Mouse (Mus musculus) neural tube, embryonic 12.5 days (tissue): ENCODE data around the gene Pusl1. TPM values are rescaled to one million over a fixed set of nuclear protein-coding genes. Genes with fewer than 3 reads are reported as not detected.

Experiments
- ATAC-seq: fragments of 200-750 bp; cut with Nextera tagmentation; 2 replicates; pipeline ENCODE4 v1.8.0; 2017; ENCODE audit warnings: low read depth, mild to moderate bottlenecking, moderate TSS enrichment, moderate library complexity; ENCODE audit not compliant: low FRiP score
- H3K27ac ChIP-seq: fragments of 300-500 bp; sonication (generic); 2 replicates; pipeline ENCODE4 v1.5.1; 2016
- H3K27me3 ChIP-seq: fragments of 300-500 bp; sonication (generic); replicated peaks from 2 replicates; pipeline ENCODE4 v1.6.1; 2016; ENCODE audit warnings: mild to moderate bottlenecking
- H3K36me3 ChIP-seq: fragments of 300-500 bp; sonication (generic); 2 replicates; pipeline ENCODE4 v1.6.1; 2016; ENCODE audit warnings: mild to moderate bottlenecking
- H3K4me1 ChIP-seq: fragments of 300-500 bp; sonication (generic); 2 replicates; pipeline ENCODE4 v1.6.1; 2016
- H3K4me2 ChIP-seq: fragments of 300-500 bp; sonication (generic); replicated peaks from 2 replicates; pipeline ENCODE4 v1.6.1; 2016; ENCODE audit warnings: mild to moderate bottlenecking
- H3K4me3 ChIP-seq: fragments of 300-500 bp; sonication (generic); 2 replicates; pipeline ENCODE4 v1.5.1; 2016
- H3K9ac ChIP-seq: fragments of 300-500 bp; sonication (generic); 2 replicates; pipeline ENCODE4 v1.6.1; 2016; ENCODE audit warnings: mild to moderate bottlenecking
- H3K9me3 ChIP-seq: fragments of 300-500 bp; sonication (generic); 2 replicates; pipeline ENCODE4 v1.6.1; 2016; ENCODE audit warnings: mild to moderate bottlenecking
- WGBS: fragments of 180-500 bp; shearing (Covaris S2); methylation state at CpG from one replicate; pipeline ENCODE4 v1.1.7; 2016; 5-methylcytosine and 5-hydroxymethylcytosine counted together
- polyA plus RNA-seq: library from polyadenylated mRNA; unstranded; fragments of >200 nt; fragmentation: Nextera tagmentation; extraction: Ambion mirVana; gene quantifications from 2 replicates; pipeline ENCODE4 v1.2.1, GENCODE M21; 2016

Pusl1 gene
- polyA plus RNA-seq, 1 experiment from 2014 or later = 46.6 TPM

DNA sequence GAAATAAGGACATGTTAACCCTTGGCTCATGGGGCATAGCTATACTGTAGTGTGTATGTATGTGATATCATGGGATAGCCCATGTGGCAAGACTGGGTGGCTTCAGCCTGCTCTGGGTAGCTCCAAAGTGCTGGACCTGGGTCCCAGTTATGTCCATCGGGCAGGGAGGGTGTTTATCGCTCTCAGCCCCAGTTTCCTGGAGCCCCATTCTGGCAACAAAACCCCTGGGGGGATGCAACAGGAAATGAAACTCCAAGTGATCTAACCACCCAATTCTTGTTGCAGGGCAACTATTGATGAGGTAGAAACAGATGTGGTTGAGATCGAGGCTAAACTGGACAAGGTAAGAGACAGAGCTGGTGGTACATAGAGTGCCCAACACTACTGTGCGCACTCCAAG lies 4.2 kb upstream of the Pusl1 start:
- H3K9me3 ChIP-seq = no peaks in the 10 kb centered on the region
- H3K4me3 ChIP-seq = no peak overlapping the region
- H3K9ac ChIP-seq = no peak overlapping the region
- WGBS = 95% methylated on average over 4 of the region's 4 CpGs
- H3K27me3 ChIP-seq = no peaks in the 10 kb centered on the region
- peaks cover 44% of the 10 kb centered on the region for H3K36me3 ChIP-seq
- no peak for ATAC-seq
- H3K27ac ChIP-seq = no peak overlapping the region
- H3K4me2 ChIP-seq = no peak overlapping the region
- peaks cover 31% of the 10 kb centered on the region for H3K4me1 ChIP-seq

DNA sequence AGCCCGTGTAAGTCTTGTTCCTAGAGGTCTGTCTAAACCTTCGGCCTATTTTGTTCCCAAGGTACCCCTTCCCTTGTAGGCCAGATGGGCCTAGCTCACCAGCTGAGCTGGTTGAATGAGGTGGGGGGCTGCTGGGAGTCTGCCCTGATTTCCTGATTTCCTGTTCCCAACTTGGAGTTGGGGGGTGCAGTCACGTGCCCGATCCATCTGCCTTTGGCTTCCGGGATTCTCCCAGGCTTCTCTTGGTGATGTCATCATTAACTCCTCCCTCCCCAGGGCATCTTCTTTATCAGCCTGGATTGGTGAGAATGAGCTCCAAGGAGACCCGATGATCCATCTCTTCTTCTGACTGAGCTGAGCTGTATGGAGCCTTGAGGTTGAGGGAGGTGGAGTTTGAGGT lies 3.6 kb upstream of the Pusl1 start:
- peak overlapping the region; percentile 99 for H3K4me2 ChIP-seq
- 50% methylated on average over 6 of the region's 6 CpGs for WGBS
- H3K27ac ChIP-seq = no peak overlapping the region

DNA sequence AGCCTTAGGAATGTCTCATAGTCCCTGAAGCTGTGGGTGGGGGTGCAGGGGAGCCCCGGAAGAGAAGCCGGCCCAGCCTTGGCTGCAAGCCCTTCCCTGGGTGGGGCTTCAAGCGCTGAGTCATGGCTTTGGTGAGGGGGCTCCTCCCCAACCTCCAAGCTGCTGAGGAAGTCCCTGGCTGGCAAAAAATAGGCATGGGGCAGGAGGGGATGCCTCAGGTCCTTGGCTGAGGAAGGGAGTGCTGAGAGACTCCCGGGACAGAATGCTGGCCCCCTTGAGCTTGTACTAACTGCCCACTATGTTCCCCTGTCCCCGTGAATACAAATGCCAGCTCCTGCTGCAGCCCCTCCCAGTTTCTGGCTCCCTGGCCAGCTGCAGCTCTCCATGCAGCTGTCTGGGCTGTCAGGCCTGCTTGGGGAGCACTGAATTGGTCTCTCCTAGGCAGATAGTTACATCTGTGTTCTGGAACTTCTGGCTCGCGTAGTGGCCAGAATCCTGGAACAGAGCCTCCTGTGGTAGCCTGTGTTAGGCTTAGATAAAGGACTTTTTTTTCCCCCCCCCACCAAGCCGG lies 2.8 kb upstream of the Pusl1 start:
- no peaks in the 10 kb centered on the region for H3K9me3 ChIP-seq
- H3K27ac ChIP-seq = no peak overlapping the region
- WGBS = 41% methylated on average over 8 of the region's 8 CpGs
- no peaks in the 10 kb centered on the region for H3K27me3 ChIP-seq
- peaks cover 33% of the 10 kb centered on the region for H3K36me3 ChIP-seq
- H3K4me2 ChIP-seq = peak overlapping the region; percentile 99
- H3K4me3 ChIP-seq = peak overlapping the region; percentile 2
- H3K4me1 ChIP-seq = peaks cover 40% of the 10 kb centered on the region
- peak overlapping the region; percentile 38 for H3K9ac ChIP-seq
- no peak for ATAC-seq

More for the DNA sequence above, 3.6 kb upstream of the Pusl1 start:
- no peak for ATAC-seq
- Histone ChIP-seq H3K9me3 (no peaks in the 10 kb centered on the region), H3K4me3 (no peak overlapping the region), H3K27me3 (no peaks in the 10 kb centered on the region), H3K4me1 (peaks cover 38% of the 10 kb centered on the region), H3K36me3 (peaks cover 38% of the 10 kb centered on the region), H3K9ac (peak overlapping the region; percentile 38; the same call in 1 of the 2 replicates)

GRCm38 (mm10) chr4:155893212-155893690 lies 1.7 kb upstream of the Pusl1 start:
- no peak for ATAC-seq
- Histone ChIP-seq H3K27ac (no peak overlapping the region), H3K27me3 (no peaks in the 10 kb centered on the region)

DNA sequence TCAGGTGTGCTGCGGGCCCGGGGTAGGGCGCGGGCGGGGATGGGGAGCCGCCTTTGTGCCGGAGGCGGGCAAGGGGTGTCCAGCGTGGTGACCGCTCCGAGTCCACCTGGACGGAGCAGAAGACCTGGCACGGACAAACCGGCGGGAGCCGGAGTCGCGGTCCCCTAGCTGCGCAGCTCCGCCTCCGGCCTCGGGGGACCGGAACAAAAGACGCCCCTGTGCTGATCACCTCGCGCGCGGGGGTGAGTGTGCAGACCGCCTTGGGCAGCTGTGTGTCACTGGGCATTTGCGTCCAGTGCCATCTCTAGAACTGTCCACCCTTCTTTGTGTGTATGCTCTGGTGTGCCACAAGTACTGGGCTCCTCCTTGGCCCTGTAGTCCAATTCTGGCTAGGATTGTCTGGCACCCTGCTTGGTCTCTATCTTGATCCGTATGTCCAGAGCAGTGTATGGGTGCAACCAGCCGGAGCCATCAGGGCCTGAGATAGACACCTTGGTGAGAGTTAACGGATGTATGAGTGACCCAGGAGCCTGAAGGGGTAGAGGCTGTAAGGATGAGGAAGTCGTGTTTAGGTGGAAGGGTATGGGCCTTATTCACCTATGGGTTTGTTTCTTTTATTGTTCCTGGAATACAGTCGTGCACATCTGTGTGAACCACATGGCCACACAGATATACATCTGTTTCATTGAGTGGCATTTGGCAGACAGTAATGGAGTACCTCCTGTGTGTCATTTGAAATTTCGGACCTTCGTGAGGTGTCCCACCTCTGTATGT lies 1.0 kb upstream of the Pusl1 start:
- 5% methylated on average over 37 of the region's 37 CpGs for WGBS

More at GRCm38 (mm10) chr4:155893212-155893690, 1.7 kb upstream of the Pusl1 start:
- Histone ChIP-seq H3K4me1 (peaks cover 40% of the 10 kb centered on the region), H3K9ac (peak overlapping the region; percentile 91), H3K36me3 (peaks cover 33% of the 10 kb centered on the region), H3K9me3 (no peaks in the 10 kb centered on the region), H3K4me2 (peak overlapping the region; percentile 99), H3K4me3 (peak overlapping the region; percentile 92)
- 67% methylated on average over 8 of the region's 8 CpGs for WGBS

GRCm38 (mm10) chr4:155892017-155892416 lies 436 bp upstream of the Pusl1 start:
- Histone ChIP-seq H3K4me3 (peak overlapping the region; percentile 92), H3K9me3 (no peaks in the 10 kb centered on the region), H3K4me2 (peak overlapping the region; percentile 99), H3K9ac (peak overlapping the region; percentile 91), H3K27me3 (no peaks in the 10 kb centered on the region), H3K36me3 (peaks cover 39% of the 10 kb centered on the region), H3K4me1 (peaks cover 40% of the 10 kb centered on the region), H3K27ac (peak overlapping the region; percentile 97)
- ATAC-seq = peak; percentile 90
- WGBS = under 1% methylated on average over 56 of the region's 56 CpGs

More for the DNA sequence above, 1.0 kb upstream of the Pusl1 start:
- H3K4me1 ChIP-seq = peaks cover 40% of the 10 kb centered on the region
- ATAC-seq = peak; percentile 59
- H3K27me3 ChIP-seq = no peaks in the 10 kb centered on the region
- peak overlapping the region; percentile 92 for H3K4me3 ChIP-seq
- peak overlapping the region; percentile 99 for H3K4me2 ChIP-seq
- H3K36me3 ChIP-seq = peaks cover 36% of the 10 kb centered on the region
- peak overlapping the region; percentile 91 for H3K9ac ChIP-seq
- no peaks in the 10 kb centered on the region for H3K9me3 ChIP-seq
- peak overlapping the region; percentile 97 for H3K27ac ChIP-seq

DNA sequence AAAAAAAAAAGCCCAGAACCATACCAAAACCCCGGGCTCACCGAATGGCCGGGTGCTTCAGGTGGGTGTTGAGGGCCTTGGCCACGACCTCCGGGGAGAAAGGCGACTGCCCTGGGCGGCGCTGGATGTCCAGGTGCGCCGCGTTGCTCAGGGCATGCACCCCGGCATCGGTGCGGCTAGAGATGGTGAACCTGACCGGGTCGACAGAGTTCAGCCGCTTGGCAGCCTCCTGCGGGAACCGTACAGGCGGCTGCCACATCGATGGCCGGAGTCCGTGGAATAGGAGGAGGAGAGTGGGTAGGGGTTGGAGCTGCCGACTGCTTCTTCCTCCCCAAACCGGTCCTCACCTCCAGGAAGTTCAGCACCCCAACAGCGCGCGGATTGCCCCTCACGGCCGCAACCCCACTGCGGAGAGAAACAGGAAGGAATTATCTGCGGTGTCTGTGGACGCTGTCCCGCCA lies 540 bp downstream of the Pusl1 start:
- H3K27me3 ChIP-seq = no peaks in the 10 kb centered on the region
- H3K27ac ChIP-seq = no peak overlapping the region
- peak overlapping the region; percentile 92 for H3K4me3 ChIP-seq
- no peak for ATAC-seq
- peaks cover 40% of the 10 kb centered on the region for H3K4me1 ChIP-seq
- no peaks in the 10 kb centered on the region for H3K9me3 ChIP-seq
- H3K36me3 ChIP-seq = peaks cover 39% of the 10 kb centered on the region
- peak overlapping the region; percentile 99 for H3K4me2 ChIP-seq
- WGBS = under 1% methylated on average over 34 of the region's 34 CpGs
- peak overlapping the region; percentile 91 for H3K9ac ChIP-seq

- Histone ChIP-seq H3K4me1 (peaks cover 27% of the 10 kb centered on the region), H3K36me3 (peaks cover 51% of the 10 kb centered on the region), H3K4me3 (no peak overlapping the region), H3K9me3 (no peaks in the 10 kb centered on the region), H3K9ac (no peak overlapping the region), H3K27me3 (no peaks in the 10 kb centered on the region), H3K27ac (no peak overlapping the region), H3K4me2 (no peak overlapping the region)
- no peak for ATAC-seq
- WGBS = 88% methylated on average over 5 of the region's 5 CpGs
Observed at GRCm38 (mm10) chr4:155889316-155889715, 2.3 kb downstream of the Pusl1 start.

GRCm38 (mm10) chr4:155888181-155888580 lies 3.4 kb downstream of the Pusl1 start:
- H3K27ac ChIP-seq = no peak overlapping the region
- ATAC-seq = no peak
- peaks cover 57% of the 10 kb centered on the region for H3K36me3 ChIP-seq
- no peak overlapping the region for H3K4me2 ChIP-seq
- no peaks in the 10 kb centered on the region for H3K9me3 ChIP-seq
- peaks cover 16% of the 10 kb centered on the region for H3K4me1 ChIP-seq
- H3K4me3 ChIP-seq = no peak overlapping the region
- H3K9ac ChIP-seq = no peak overlapping the region
- H3K27me3 ChIP-seq = no peaks in the 10 kb centered on the region
- 94% methylated on average over 9 of the region's 9 CpGs for WGBS

DNA sequence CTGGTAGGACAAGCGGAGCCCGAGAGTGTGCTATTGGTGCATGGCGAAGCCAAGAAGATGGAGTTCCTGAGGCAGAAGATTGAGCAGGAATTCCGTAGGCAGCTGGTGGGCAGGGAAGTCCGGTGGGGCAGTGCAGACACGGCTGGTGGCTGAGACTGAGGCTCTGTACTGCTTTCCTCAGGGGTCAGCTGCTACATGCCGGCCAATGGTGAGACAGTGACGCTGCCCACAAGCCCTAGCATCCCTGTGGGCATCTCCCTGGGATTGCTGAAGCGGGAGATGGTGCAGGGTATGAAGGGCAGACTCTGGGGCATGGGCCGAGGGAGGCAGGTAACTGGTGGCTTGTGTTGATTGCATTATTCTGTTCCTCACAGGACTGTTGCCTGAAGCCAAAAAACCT lies 3.9 kb downstream of the Pusl1 start:
- H3K36me3 ChIP-seq = peaks cover 57% of the 10 kb centered on the region
- H3K9me3 ChIP-seq = no peaks in the 10 kb centered on the region
- peaks cover 11% of the 10 kb centered on the region for H3K4me1 ChIP-seq
- 87% methylated on average over 10 of the region's 10 CpGs for WGBS
- H3K27ac ChIP-seq = no peak overlapping the region
- no peak overlapping the region for H3K4me2 ChIP-seq
- no peak overlapping the region for H3K4me3 ChIP-seq
- H3K27me3 ChIP-seq = no peaks in the 10 kb centered on the region
- ATAC-seq = no peak
- no peak overlapping the region for H3K9ac ChIP-seq

- 94% methylated on average over 5 of the region's 5 CpGs for WGBS
- H3K9ac ChIP-seq = no peak overlapping the region
- H3K27me3 ChIP-seq = no peaks in the 10 kb centered on the region
- no peak overlapping the region for H3K4me2 ChIP-seq
- peaks cover 10% of the 10 kb centered on the region for H3K4me1 ChIP-seq
- H3K27ac ChIP-seq = no peak overlapping the region
- ATAC-seq = no peak
- H3K4me3 ChIP-seq = no peak overlapping the region
- no peaks in the 10 kb centered on the region for H3K9me3 ChIP-seq
- H3K36me3 ChIP-seq = peaks cover 57% of the 10 kb centered on the region
Observed at GRCm38 (mm10) chr4:155886330-155886729, 5.3 kb downstream of the Pusl1 start.

GRCm38 (mm10) chr4:155883587-155883986 lies 8.0 kb downstream of the Pusl1 start:
- Histone ChIP-seq H3K27ac (no peak overlapping the region), H3K27me3 (no peaks in the 10 kb centered on the region), H3K4me3 (no peak overlapping the region), H3K9me3 (no peaks in the 10 kb centered on the region), H3K36me3 (peaks cover 49% of the 10 kb centered on the region), H3K4me2 (no peak overlapping the region), H3K4me1 (no peaks in the 10 kb centered on the region), H3K9ac (no peak overlapping the region)
- 87% methylated on average over 3 of the region's 3 CpGs for WGBS
- ATAC-seq = no peak
